Mouse (Mus musculus): ENCODE measurements at regions not wholly inside any gene's neighbourhood (a gene's known extent, or its start where the extent isn't known, plus 50 kb on each side); places are given as distances from the start of the nearest gene placed in this dataset.

- ATAC-seq (ENCODE audit: low FRiP score) (no peak), DNase-seq (ENCODE audit: low spot score) (no peak)
- H3K27me3 ChIP-seq (ENCODE audit: control insufficient read depth, insufficient read depth, low read length) = no peaks in the 10 kb centered on the region
- H3K9ac ChIP-seq = no peak overlapping the region
- H3K36me3 ChIP-seq (replicated peaks; ENCODE audit: control insufficient read depth, insufficient read depth) = no peaks in the 10 kb centered on the region
- no peak overlapping the region for H3K4me3 ChIP-seq (replicated peaks; ENCODE audit: low read length)
- no peaks in the 10 kb centered on the region for H3K4me1 ChIP-seq (replicated peaks; ENCODE audit: control insufficient read depth, insufficient read depth, low read length)
- 74% methylated on average over 1 of the region's 1 CpGs for WGBS
- no peaks in the 10 kb centered on the region for H3K9me3 ChIP-seq (ENCODE audit: control insufficient read depth, low read length)
- no peak overlapping the region for H3K27ac ChIP-seq
- H3K4me2 ChIP-seq (replicated peaks) = no peak overlapping the region
These were observed 390.7 kb upstream of the Nt5c1b start for GRCm38 (mm10) chr12:9979113-9979507.

GRCm38 (mm10) chr12:9991305-9991704 lies 378.5 kb upstream of the Nt5c1b start:
- Histone ChIP-seq H3K4me2 (replicated peaks) (no peak overlapping the region), H3K4me1 (replicated peaks; ENCODE audit: control insufficient read depth, insufficient read depth, low read length) (no peaks in the 10 kb centered on the region), H3K9me3 (ENCODE audit: control insufficient read depth, low read length) (no peaks in the 10 kb centered on the region), H3K27ac (no peak overlapping the region), H3K9ac (no peak overlapping the region), H3K27me3 (ENCODE audit: control insufficient read depth, insufficient read depth, low read length) (no peaks in the 10 kb centered on the region), H3K36me3 (replicated peaks; ENCODE audit: control insufficient read depth, insufficient read depth) (no peaks in the 10 kb centered on the region), H3K4me3 (replicated peaks; ENCODE audit: low read length) (no peak overlapping the region)
- WGBS = 97% methylated on average over 1 of the region's 1 CpGs
- DNase-seq (ENCODE audit: low spot score) (no peak), ATAC-seq (ENCODE audit: low FRiP score) (no peak)

GRCm38 (mm10) chr12:9995670-9996069 lies 374.1 kb upstream of the Nt5c1b start:
- ATAC-seq (ENCODE audit: low FRiP score) = no peak

GRCm38 (mm10) chr12:9996455-9997189 lies 373.2 kb upstream of the Nt5c1b start:
- Histone ChIP-seq H3K36me3 (replicated peaks; ENCODE audit: control insufficient read depth, insufficient read depth) (no peaks in the 10 kb centered on the region), H3K4me2 (replicated peaks) (no peak overlapping the region), H3K27me3 (ENCODE audit: control insufficient read depth, insufficient read depth, low read length) (no peaks in the 10 kb centered on the region), H3K4me3 (replicated peaks; ENCODE audit: low read length) (no peak overlapping the region), H3K4me1 (replicated peaks; ENCODE audit: control insufficient read depth, insufficient read depth, low read length) (no peaks in the 10 kb centered on the region), H3K9me3 (ENCODE audit: control insufficient read depth, low read length) (no peaks in the 10 kb centered on the region), H3K27ac (no peak overlapping the region), H3K9ac (no peak overlapping the region)
- 80% methylated on average over 5 of the region's 5 CpGs for whole genome bisulfite sequencing
- no peak for DNase-seq (ENCODE audit: low spot score)
- ATAC-seq (ENCODE audit: low FRiP score) = no peak

More at GRCm38 (mm10) chr12:9995670-9996069, 374.1 kb upstream of the Nt5c1b start:
- no peaks in the 10 kb centered on the region for H3K9me3 ChIP-seq (ENCODE audit: control insufficient read depth, low read length)
- DNase-seq (ENCODE audit: low spot score) = no peak
- no peaks in the 10 kb centered on the region for H3K27me3 ChIP-seq (ENCODE audit: control insufficient read depth, insufficient read depth, low read length)
- no peaks in the 10 kb centered on the region for H3K36me3 ChIP-seq (replicated peaks; ENCODE audit: control insufficient read depth, insufficient read depth)
- H3K4me1 ChIP-seq (replicated peaks; ENCODE audit: control insufficient read depth, insufficient read depth, low read length) = no peaks in the 10 kb centered on the region
- no peak overlapping the region for H3K4me2 ChIP-seq (replicated peaks)
- H3K27ac ChIP-seq = no peak overlapping the region
- H3K4me3 ChIP-seq (replicated peaks; ENCODE audit: low read length) = no peak overlapping the region
- no peak overlapping the region for H3K9ac ChIP-seq
- 74% methylated on average over 3 of the region's 3 CpGs for WGBS

GRCm38 (mm10) chr12:9997190-9997561 lies 372.6 kb upstream of the Nt5c1b start:
- WGBS = 85% methylated on average over 9 of the region's 9 CpGs
- H3K4me3 ChIP-seq (replicated peaks; ENCODE audit: low read length) = no peak overlapping the region
- H3K27me3 ChIP-seq (ENCODE audit: control insufficient read depth, insufficient read depth, low read length) = no peaks in the 10 kb centered on the region
- no peak overlapping the region for H3K9ac ChIP-seq
- no peak overlapping the region for H3K4me2 ChIP-seq (replicated peaks)
- no peaks in the 10 kb centered on the region for H3K4me1 ChIP-seq (replicated peaks; ENCODE audit: control insufficient read depth, insufficient read depth, low read length)
- no peak overlapping the region for H3K27ac ChIP-seq
- no peak for ATAC-seq (ENCODE audit: low FRiP score)
- H3K9me3 ChIP-seq (ENCODE audit: control insufficient read depth, low read length) = no peaks in the 10 kb centered on the region
- no peaks in the 10 kb centered on the region for H3K36me3 ChIP-seq (replicated peaks; ENCODE audit: control insufficient read depth, insufficient read depth)
- DNase-seq (ENCODE audit: low spot score) = no peak

- Histone ChIP-seq H3K27ac (no peak overlapping the region), H3K9ac (no peak overlapping the region), H3K4me1 (replicated peaks; ENCODE audit: control insufficient read depth, insufficient read depth, low read length) (no peaks in the 10 kb centered on the region), H3K4me2 (replicated peaks) (no peak overlapping the region), H3K36me3 (replicated peaks; ENCODE audit: control insufficient read depth, insufficient read depth) (no peaks in the 10 kb centered on the region), H3K9me3 (ENCODE audit: control insufficient read depth, low read length) (no peaks in the 10 kb centered on the region), H3K27me3 (ENCODE audit: control insufficient read depth, insufficient read depth, low read length) (no peaks in the 10 kb centered on the region), H3K4me3 (replicated peaks; ENCODE audit: low read length) (no peak overlapping the region)
- ATAC-seq (ENCODE audit: low FRiP score) = no peak
- no peak for DNase-seq (ENCODE audit: low spot score)
- 80% methylated on average over 3 of the region's 3 CpGs for WGBS
These were observed 372.2 kb upstream of the Nt5c1b start for GRCm38 (mm10) chr12:9997571-9997970.

- no peaks in the 10 kb centered on the region for H3K4me1 ChIP-seq (replicated peaks; ENCODE audit: control insufficient read depth, insufficient read depth, low read length)
- H3K36me3 ChIP-seq (replicated peaks; ENCODE audit: control insufficient read depth, insufficient read depth) = no peaks in the 10 kb centered on the region
- 88% methylated on average over 6 of the region's 6 CpGs for WGBS
- no peaks in the 10 kb centered on the region for H3K27me3 ChIP-seq (ENCODE audit: control insufficient read depth, insufficient read depth, low read length)
- no peak overlapping the region for H3K9ac ChIP-seq
- no peak overlapping the region for H3K4me2 ChIP-seq (replicated peaks)
- H3K4me3 ChIP-seq (replicated peaks; ENCODE audit: low read length) = no peak overlapping the region
- DNase-seq (ENCODE audit: low spot score) (no peak), ATAC-seq (ENCODE audit: low FRiP score) (no peak)
- H3K27ac ChIP-seq = no peak overlapping the region
- H3K9me3 ChIP-seq (ENCODE audit: control insufficient read depth, low read length) = no peaks in the 10 kb centered on the region
These were observed 369.8 kb upstream of the Nt5c1b start for GRCm38 (mm10) chr12:9999933-10000332.

- no peak overlapping the region for H3K9ac ChIP-seq
- no peak overlapping the region for H3K4me3 ChIP-seq (replicated peaks; ENCODE audit: low read length)
- H3K27ac ChIP-seq = no peak overlapping the region
- ATAC-seq (ENCODE audit: low FRiP score) (no peak), DNase-seq (ENCODE audit: low spot score) (no peak)
- no peaks in the 10 kb centered on the region for H3K27me3 ChIP-seq (ENCODE audit: control insufficient read depth, insufficient read depth, low read length)
- H3K9me3 ChIP-seq (ENCODE audit: control insufficient read depth, low read length) = no peaks in the 10 kb centered on the region
- H3K36me3 ChIP-seq (replicated peaks; ENCODE audit: control insufficient read depth, insufficient read depth) = no peaks in the 10 kb centered on the region
- H3K4me1 ChIP-seq (replicated peaks; ENCODE audit: control insufficient read depth, insufficient read depth, low read length) = no peaks in the 10 kb centered on the region
- WGBS = 86% methylated on average over 3 of the region's 3 CpGs
- H3K4me2 ChIP-seq (replicated peaks) = no peak overlapping the region
These were observed 361.3 kb upstream of the Nt5c1b start for GRCm38 (mm10) chr12:10008473-10008872.

GRCm38 (mm10) chr12:10016710-10017581 lies 352.8 kb upstream of the Nt5c1b start:
- no peak overlapping the region for H3K27ac ChIP-seq
- H3K9ac ChIP-seq = no peak overlapping the region
- H3K4me1 ChIP-seq (replicated peaks; ENCODE audit: control insufficient read depth, insufficient read depth, low read length) = no peaks in the 10 kb centered on the region
- no peak for ATAC-seq (ENCODE audit: low FRiP score)
- H3K4me3 ChIP-seq (replicated peaks; ENCODE audit: low read length) = no peak overlapping the region
- WGBS = 85% methylated on average over 15 of the region's 15 CpGs
- H3K27me3 ChIP-seq (ENCODE audit: control insufficient read depth, insufficient read depth, low read length) = no peaks in the 10 kb centered on the region
- no peak for DNase-seq (ENCODE audit: low spot score)
- H3K9me3 ChIP-seq (ENCODE audit: control insufficient read depth, low read length) = no peaks in the 10 kb centered on the region
- no peaks in the 10 kb centered on the region for H3K36me3 ChIP-seq (replicated peaks; ENCODE audit: control insufficient read depth, insufficient read depth)
- H3K4me2 ChIP-seq (replicated peaks) = no peak overlapping the region
